Mouse (Mus musculus) c-Kit-negative CD71-positive TER-119-positive erythroid progenitor cells, embryonic 14.5 days (primary cell): ENCODE data around the gene 1700008P02Rik.
"Not testable (repeated sequence)": the region's sequence is repeated elsewhere in the genome, so short reads cannot be mapped to it uniquely, and the experiment has no call there.

Source experiments
- DNase-seq: peaks from one replicate; pipeline ENCODE4 v3.0.0-alpha.2; 2013; ENCODE audit warnings: low read depth, low spot score

Gene 1700008P02Rik

DNA sequence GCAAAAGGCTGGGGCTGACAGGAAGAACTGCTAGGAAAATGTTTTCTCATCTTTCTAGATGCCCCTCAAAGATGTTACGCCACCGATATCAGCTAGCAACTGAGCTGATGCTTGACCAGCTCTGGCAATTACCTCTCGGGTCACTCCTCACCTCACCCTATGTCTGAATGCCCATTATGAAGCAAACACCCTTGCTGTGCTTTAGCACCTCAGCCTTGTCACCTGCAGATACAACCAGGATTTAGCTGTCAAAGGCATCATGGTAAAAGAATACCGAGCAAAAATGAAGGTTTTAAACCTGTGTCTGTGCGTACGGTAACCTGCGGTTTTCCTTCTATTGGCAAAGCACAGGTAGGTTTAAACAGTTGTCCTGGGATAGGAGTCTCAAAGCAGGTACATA, at the start of gene 1700008P02Rik:
Gene 1700008P02Rik (minus strand): TSS at position 101 of the 400 bp plus-strand sequence.
- no peak for DNase-seq

DNA sequence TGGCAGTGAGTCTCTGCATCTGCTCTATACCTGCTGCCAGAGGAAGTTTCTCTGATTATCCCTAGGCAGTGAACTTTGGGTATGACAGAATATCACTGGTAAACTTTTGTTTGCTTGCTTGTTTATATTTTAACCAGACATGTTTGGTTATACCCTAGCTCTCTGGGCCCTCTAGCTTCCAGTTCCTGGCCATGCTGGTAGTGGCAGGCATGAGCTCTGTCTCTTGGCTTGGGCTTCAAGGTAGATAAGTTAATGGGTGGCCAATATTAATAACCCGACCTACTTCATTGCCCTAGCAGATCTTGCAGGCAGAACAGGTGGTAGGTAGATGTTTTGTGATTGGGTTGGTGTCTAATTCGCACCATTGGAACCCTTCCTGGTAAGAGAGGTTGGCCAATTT, 29.2 kb upstream of the 1700008P02Rik start:
- no peak for DNase-seq

DNA sequence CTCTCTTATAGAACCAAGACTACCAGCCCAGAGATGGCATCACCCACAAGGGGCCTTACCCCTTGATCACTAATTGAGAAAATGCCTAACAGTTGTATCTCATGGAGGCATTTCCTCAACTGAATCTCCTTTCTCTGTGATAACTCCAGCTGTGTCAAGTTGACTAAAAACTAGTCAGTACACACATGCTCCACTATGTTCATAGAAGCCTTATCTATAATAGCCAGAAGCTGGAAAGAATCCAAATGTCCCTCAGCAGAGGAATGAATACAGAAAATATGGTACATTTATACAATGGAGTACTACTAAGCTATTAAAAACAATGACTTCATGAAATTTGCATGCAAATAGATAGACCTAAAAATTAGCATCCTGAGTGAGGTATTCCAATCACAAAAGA, 17.9 kb upstream of the 1700008P02Rik start:
- DNase-seq, result not testable (repeated sequence)

DNA sequence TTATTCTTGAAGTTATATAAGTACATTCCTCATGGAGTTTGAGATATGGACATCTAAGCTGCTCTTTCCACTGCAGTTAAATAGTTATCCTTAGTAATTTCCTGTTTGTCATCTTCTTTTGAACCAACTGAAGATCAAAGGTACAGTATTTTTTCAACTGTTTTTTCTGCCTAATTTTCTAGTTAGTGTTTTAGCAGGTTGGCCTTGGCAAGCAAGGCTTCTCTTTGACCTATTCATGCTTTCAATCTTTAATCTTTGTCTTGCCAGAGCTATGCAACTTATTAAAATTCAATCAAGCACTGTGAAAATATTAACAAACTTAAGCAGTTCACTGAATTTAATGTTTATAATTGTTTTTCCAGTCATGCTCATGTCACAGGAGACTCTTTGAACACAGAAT, 14.0 kb upstream of the 1700008P02Rik start:
- no peak for DNase-seq

DNA sequence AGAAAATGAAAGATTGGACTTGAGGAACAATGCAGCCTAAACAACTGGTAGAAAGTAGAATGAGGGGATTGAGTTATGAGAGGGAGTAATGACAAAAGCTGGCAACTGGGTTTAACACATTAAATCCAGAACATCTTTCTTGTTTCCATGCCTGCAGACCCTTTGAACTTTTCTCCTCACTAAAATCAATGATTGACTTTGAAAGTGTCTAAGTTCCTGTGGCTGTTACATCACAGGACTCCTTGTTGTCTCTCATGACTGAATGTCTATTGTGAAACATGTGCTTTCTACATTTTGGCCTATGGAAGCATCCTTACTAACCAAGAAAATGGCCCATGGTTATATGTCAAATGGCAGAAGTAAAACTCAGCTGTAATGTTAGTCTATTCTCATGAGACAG, 2.4 kb downstream of the 1700008P02Rik start:
- DNase-seq, result no peak
